Comparison of ENCODE assay signal across 27 mouse cellular contexts in the genomic region with DNA sequence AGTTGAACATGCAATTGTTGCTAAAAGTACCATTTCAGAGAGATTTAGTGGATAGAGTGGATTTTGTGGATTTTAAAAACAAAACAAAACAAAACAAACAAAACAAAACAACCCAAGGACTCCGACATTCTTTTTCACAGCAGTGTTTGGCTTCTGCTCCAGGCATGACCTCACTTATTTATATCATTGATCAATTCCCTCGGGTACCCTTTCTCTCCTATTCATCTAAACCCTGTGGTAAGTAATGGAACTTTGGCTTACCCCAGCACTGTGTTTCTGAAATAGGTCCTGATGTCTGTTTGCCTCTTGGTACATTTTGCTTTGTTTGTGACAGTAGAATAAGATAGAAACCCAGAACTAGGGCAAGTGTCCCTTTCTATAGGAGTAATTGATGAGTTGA. TPM values are rescaled to one million over a fixed set of nuclear protein-coding genes. Genes with fewer than 3 reads are reported as not detected.
DNase-seq lines count a peak whose midpoint lies in the region; ATAC-seq and TF ChIP-seq lines count a peak whose summit lies in the region.
"Had no signal": no experiment of that assay in that cellular context is flagged by ENCODE, and none has a peak within 500 bp of the region (broad histone marks: within the 10 kb centered on the region; RNA-seq: fewer than 3 reads in every experiment).

No protein-coding gene starts in this region.

- ATAC-seq in intestine, embryonic 14.5 days (replicated peaks; ENCODE audit: low FRiP score, low TSS enrichment, low read depth), result no peak
- ATAC-seq in intestine, postnatal 0 days, result no peak
- ATAC-seq in limb, embryonic 14.5 days (ENCODE audit: low FRiP score, low read depth), result no peak
- ATAC-seq in midbrain, embryonic 11.5 days (ENCODE audit: low FRiP score), result no peak
- ATAC-seq in midbrain, embryonic 14.5 days (ENCODE audit: low FRiP score, low TSS enrichment), result no peak
- ATAC-seq: forebrain, embryonic 15.5 days had no signal

- no peak overlapping the region for H3K4me2 ChIP-seq in intestine, embryonic 14.5 days (ENCODE audit: low read length)
- H3K4me2 ChIP-seq in intestine, postnatal 0 days (replicated peaks; ENCODE audit: low read depth), result no peak overlapping the region
- H3K4me2 ChIP-seq in limb, embryonic 14.5 days (replicated peaks; ENCODE audit: low read depth, low read length, severe bottlenecking), result no peak overlapping the region
- H3K4me2 ChIP-seq in midbrain, embryonic 11.5 days, result no peak overlapping the region
- no peak overlapping the region for H3K4me2 ChIP-seq in midbrain, embryonic 14.5 days (ENCODE audit: low read length)
- H3K4me2 ChIP-seq: embryonic facial prominence, embryonic 13.5 days; forebrain, embryonic 12.5 days; forebrain, embryonic 15.5 days; heart, embryonic 11.5 days; hindbrain, embryonic 12.5 days; hindbrain, embryonic 15.5 days had no signal

- H3K27me3 ChIP-seq in intestine, embryonic 14.5 days (replicated peaks; ENCODE audit: control insufficient read depth, insufficient read depth, low read length), result no peaks in the 10 kb centered on the region
- H3K27me3 ChIP-seq in intestine, postnatal 0 days (replicated peaks; ENCODE audit: control insufficient read depth, insufficient read depth, low read length), result no peaks in the 10 kb centered on the region
- H3K27me3 ChIP-seq in limb, embryonic 14.5 days (ENCODE audit: control insufficient read depth, insufficient read depth, low read length), result no peaks in the 10 kb centered on the region
- no peaks in the 10 kb centered on the region for H3K27me3 ChIP-seq in limb, embryonic 10.5 days (ENCODE audit: low read depth, poor library complexity, severe bottlenecking)
- H3K27me3 ChIP-seq in midbrain, embryonic 11.5 days (ENCODE audit: control insufficient read depth, insufficient read depth, low read length), result no peaks in the 10 kb centered on the region
- no peaks in the 10 kb centered on the region for H3K27me3 ChIP-seq in midbrain, embryonic 14.5 days (ENCODE audit: control insufficient read depth, insufficient read depth, low read length)
- H3K27me3 ChIP-seq: CH12.LX; embryonic facial prominence, embryonic 13.5 days; forebrain, embryonic 15.5 days; hindbrain, embryonic 12.5 days; hindbrain, embryonic 15.5 days had no signal

- H3K27ac ChIP-seq in intestine, embryonic 14.5 days (ENCODE audit: low read depth), result peak overlapping the region; percentile 47; the same call in 1 of the 2 replicates
- no peak overlapping the region for H3K27ac ChIP-seq in intestine, postnatal 0 days (ENCODE audit: low read depth, low read length)
- H3K27ac ChIP-seq in limb, embryonic 14.5 days (replicated peaks; ENCODE audit: low read depth, low read length), result no peak overlapping the region
- no peak overlapping the region for H3K27ac ChIP-seq in limb, embryonic 10.5 days
- no peak overlapping the region for H3K27ac ChIP-seq in midbrain, embryonic 11.5 days (ENCODE audit: low read depth, low read length)
- H3K27ac ChIP-seq in midbrain, embryonic 14.5 days (replicated peaks; ENCODE audit: low read depth, low read length), result no peak overlapping the region
- H3K27ac ChIP-seq: embryonic facial prominence, embryonic 10.5 days; embryonic facial prominence, embryonic 13.5 days; forebrain, embryonic 12.5 days; forebrain, embryonic 15.5 days; heart, adult 2 months; hindbrain, embryonic 12.5 days; hindbrain, embryonic 15.5 days had no signal

- H3K4me1 ChIP-seq in intestine, embryonic 14.5 days (replicated peaks; ENCODE audit: control insufficient read depth, insufficient read depth, low read length), result 0 out of 2 replicates have a peak, but pooled peaks cover 10% of the 10 kb centered on the region
- H3K4me1 ChIP-seq in intestine, postnatal 0 days (replicated peaks; ENCODE audit: control insufficient read depth, insufficient read depth, low read length), result no peaks in the 10 kb centered on the region
- H3K4me1 ChIP-seq in limb, embryonic 14.5 days (ENCODE audit: control insufficient read depth, insufficient read depth, low read length), result peaks cover 3% of the 10 kb centered on the region; the same call in 1 of the 2 replicates
- H3K4me1 ChIP-seq in limb, embryonic 10.5 days, result no peaks in the 10 kb centered on the region
- no peaks in the 10 kb centered on the region for H3K4me1 ChIP-seq in midbrain, embryonic 11.5 days (ENCODE audit: control insufficient read depth, insufficient read depth, low read length)
- 0 out of 2 replicates have a peak, but pooled peaks cover 5% of the 10 kb centered on the region for H3K4me1 ChIP-seq in midbrain, embryonic 14.5 days (ENCODE audit: control insufficient read depth, insufficient read depth, low read length)
- H3K4me1 ChIP-seq: embryonic facial prominence, embryonic 10.5 days; forebrain, embryonic 12.5 days; forebrain, embryonic 15.5 days; hindbrain, embryonic 15.5 days had no signal

- DNase-seq in intestine, embryonic 14.5 days (ENCODE audit: low spot score), result no peak
- peak; percentile 32 for DNase-seq in limb, embryonic 14.5 days (ENCODE audit: low spot score)
- no peak for DNase-seq in limb, embryonic 10.5 days (ENCODE audit: low spot score)
- peak; percentile 71 for DNase-seq in midbrain, embryonic 11.5 days (ENCODE audit: low spot score, missing footprints)
- no peak for DNase-seq in midbrain, embryonic 14.5 days
- no peak for DNase-seq in right cerebral cortex, adult 18-20 months
- DNase-seq: adrenal gland, adult 8-10 months; adrenal gland, postnatal 25 days; B cell, adult 2 months; cerebellum, adult 11-12 months; cerebellum, adult 8-10 months; cerebellum, postnatal 10 days; cerebellum, postnatal 36 days; embryo, embryonic 11 days; gastrocnemius, postnatal 25 days; heart, adult 2 months had no signal

- TF ChIP-seq CTCF in intestine, postnatal 0 days (IDR thresholded peaks at IDR 0.05; ENCODE audit: low read depth), result no peak

- H3K4me3 ChIP-seq in intestine, embryonic 14.5 days (ENCODE audit: low read depth, low read length), result no peak overlapping the region
- H3K4me3 ChIP-seq in intestine, postnatal 0 days (ENCODE audit: low read depth, low read length), result no peak overlapping the region
- H3K4me3 ChIP-seq in limb, embryonic 14.5 days (replicated peaks; ENCODE audit: low read length), result no peak overlapping the region
- H3K4me3 ChIP-seq in limb, embryonic 10.5 days, result no peak overlapping the region
- H3K4me3 ChIP-seq in midbrain, embryonic 11.5 days (ENCODE audit: low read depth, low read length), result no peak overlapping the region
- no peak overlapping the region for H3K4me3 ChIP-seq in midbrain, embryonic 14.5 days (replicated peaks; ENCODE audit: low read depth, low read length)
- H3K4me3 ChIP-seq: embryonic facial prominence, embryonic 10.5 days; embryonic facial prominence, embryonic 13.5 days; erythroblast, embryonic 14.5 days; forebrain, embryonic 12.5 days; forebrain, embryonic 15.5 days; heart, adult 2 months; hindbrain, embryonic 12.5 days; hindbrain, embryonic 15.5 days had no signal

- H3K9ac ChIP-seq in intestine, embryonic 14.5 days (ENCODE audit: low read length), result no peak overlapping the region
- no peak overlapping the region for H3K9ac ChIP-seq in intestine, postnatal 0 days (ENCODE audit: low read depth, low read length)
- H3K9ac ChIP-seq in limb, embryonic 14.5 days (ENCODE audit: low read depth, low read length, severe bottlenecking), result no peak overlapping the region
- H3K9ac ChIP-seq in midbrain, embryonic 11.5 days (ENCODE audit: low read length), result no peak overlapping the region
- H3K9ac ChIP-seq in midbrain, embryonic 14.5 days (replicated peaks; ENCODE audit: low read length), result no peak overlapping the region
- H3K9ac ChIP-seq: embryonic facial prominence, embryonic 13.5 days; forebrain, embryonic 12.5 days; forebrain, embryonic 15.5 days; hindbrain, embryonic 12.5 days; hindbrain, embryonic 15.5 days had no signal

- TF ChIP-seq POLR2A in limb, embryonic 14.5 days (IDR thresholded peaks at IDR 0.05; ENCODE audit: borderline replicate concordance, extremely low read depth, insufficient read depth, insufficient read length), result no peak

- H3K36me3 ChIP-seq in intestine, embryonic 14.5 days (ENCODE audit: control insufficient read depth, insufficient read depth, low read length), result no peaks in the 10 kb centered on the region
- H3K36me3 ChIP-seq in intestine, postnatal 0 days (ENCODE audit: control insufficient read depth, insufficient read depth), result no peaks in the 10 kb centered on the region
- H3K36me3 ChIP-seq in limb, embryonic 14.5 days (ENCODE audit: control insufficient read depth, insufficient read depth, low read length), result no peaks in the 10 kb centered on the region
- H3K36me3 ChIP-seq in limb, embryonic 10.5 days, result no peaks in the 10 kb centered on the region
- no peaks in the 10 kb centered on the region for H3K36me3 ChIP-seq in midbrain, embryonic 11.5 days (ENCODE audit: control insufficient read depth, insufficient read depth, low read length)
- H3K36me3 ChIP-seq in midbrain, embryonic 14.5 days (ENCODE audit: control insufficient read depth, insufficient read depth, low read length), result no peaks in the 10 kb centered on the region
- H3K36me3 ChIP-seq: embryonic facial prominence, embryonic 10.5 days; embryonic facial prominence, embryonic 13.5 days; forebrain, embryonic 12.5 days; forebrain, embryonic 15.5 days; G1E; hindbrain, embryonic 12.5 days; hindbrain, embryonic 15.5 days had no signal

- H3K9me3 ChIP-seq in intestine, embryonic 14.5 days (ENCODE audit: control insufficient read depth, low read length), result no peaks in the 10 kb centered on the region
- no peaks in the 10 kb centered on the region for H3K9me3 ChIP-seq in intestine, postnatal 0 days (ENCODE audit: control insufficient read depth)
- H3K9me3 ChIP-seq in limb, embryonic 14.5 days (ENCODE audit: control insufficient read depth, low read length), result no peaks in the 10 kb centered on the region
- no peaks in the 10 kb centered on the region for H3K9me3 ChIP-seq in limb, embryonic 10.5 days (replicated peaks)
- H3K9me3 ChIP-seq in midbrain, embryonic 11.5 days (ENCODE audit: control insufficient read depth, low read length), result no peaks in the 10 kb centered on the region
- H3K9me3 ChIP-seq in midbrain, embryonic 14.5 days (ENCODE audit: control insufficient read depth, low read length), result no peaks in the 10 kb centered on the region
- H3K9me3 ChIP-seq: embryonic facial prominence, embryonic 10.5 days; embryonic facial prominence, embryonic 13.5 days; forebrain, embryonic 12.5 days; forebrain, embryonic 15.5 days; G1E; hindbrain, embryonic 12.5 days; hindbrain, embryonic 15.5 days had no signal

- 38% methylated on average over 2 of the region's 2 CpGs for WGBS in intestine, embryonic 14.5 days
- 41% methylated on average over 2 of the region's 2 CpGs for WGBS in intestine, postnatal 0 days
- 54% methylated on average over 2 of the region's 2 CpGs for WGBS in limb, embryonic 14.5 days
- 69% methylated on average over 2 of the region's 2 CpGs for WGBS in limb, embryonic 10.5 days
- 62% methylated on average over 2 of the region's 2 CpGs for WGBS in midbrain, embryonic 11.5 days
- 73% methylated on average over 2 of the region's 2 CpGs for WGBS in midbrain, embryonic 14.5 days

RNA-seq across cellular contexts. Expression of gene Tiam2, which starts 52.2 kb away (rescaled TPM):
- polyA plus RNA-seq in intestine, embryonic 14.5 days (2014; fragmentation: Nextera tagmentation; extraction: Ambion mirVana), result 5.7 and 6.1 TPM in 2 replicates
- 1.9 and 2.1 TPM in 2 replicates for polyA plus RNA-seq in intestine, postnatal 0 days (2015; fragmentation: Nextera tagmentation; extraction: Ambion mirVana)
- polyA plus RNA-seq in limb, embryonic 14.5 days (2012; rRNA removed), result 22.3 and 25.9 TPM in 2 replicates
- polyA plus RNA-seq in limb, embryonic 14.5 days (2014; fragmentation: Nextera tagmentation; extraction: Ambion mirVana), result 21.1 and 25.6 TPM in 2 replicates
- 4.2 and 6.3 TPM in 2 replicates for polyA plus RNA-seq in limb, embryonic 10.5 days (2016; fragmentation: Nextera tagmentation; extraction: Ambion mirVana)
- 2.5 and 3.0 TPM in 2 replicates for polyA plus RNA-seq in midbrain, embryonic 11.5 days (2014; fragmentation: Nextera tagmentation; extraction: Ambion mirVana)
- 2.1 and 3.1 TPM in 2 replicates for polyA plus RNA-seq in midbrain, embryonic 14.5 days (2014; fragmentation: Nextera tagmentation; extraction: Ambion mirVana)
- polyA plus RNA-seq: erythroblast, embryonic 14.5 days; G1E had no signal

Comparison
In these comparisons a context has a peak if more than half of its experiments do, and no peak if none do; other contexts are left out.
1. DNase-seq: peak in limb, embryonic 14.5 days (single experiment) and midbrain, embryonic 11.5 days (single experiment); none in intestine, embryonic 14.5 days (single experiment), limb, embryonic 10.5 days (single experiment), midbrain, embryonic 14.5 days (single experiment) and right cerebral cortex, adult 18-20 months (single experiment).